19 mouse cellular contexts compared by ENCODE assay signal in the genomic region with DNA sequence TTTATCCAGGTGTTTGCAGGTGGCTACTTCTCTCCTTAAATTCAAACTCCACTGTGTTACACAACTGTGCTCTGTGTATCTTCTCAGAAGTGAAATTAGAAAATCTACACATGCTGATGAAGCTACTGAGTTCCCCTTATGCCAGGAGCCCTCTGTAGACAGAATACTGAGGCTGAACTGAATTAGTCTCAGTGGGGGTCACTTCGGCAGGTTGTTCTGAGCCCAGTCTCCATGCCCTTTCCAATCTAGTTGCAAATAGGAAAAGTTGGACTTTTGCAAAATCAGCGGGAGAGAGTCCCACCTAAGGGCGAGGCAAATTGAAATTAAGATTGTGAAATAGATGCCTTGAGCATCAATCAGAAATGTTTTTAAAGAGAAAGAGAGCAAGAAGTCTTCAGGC.
"Had no signal": no experiment of that assay in that cellular context is flagged by ENCODE, and none has a peak within 500 bp of the region (broad histone marks: within the 10 kb centered on the region; RNA-seq: fewer than 3 reads in every experiment).

No protein-coding gene starts in this region.

- DNase-seq: kidney, postnatal 25 days; layer of hippocampus, postnatal 36 days; liver, embryonic 13.5 days; lung, adult 2 months; lung, postnatal 14 days; lung, postnatal 4 days; retina, postnatal 1 day; right cerebral cortex, postnatal 25 days; spleen, adult 18-20 months; thymus, adult 18-20 months; thymus, postnatal 36 days had no signal

- ATAC-seq: midbrain, embryonic 15.5 days had no signal

- H3K4me3 ChIP-seq: layer of hippocampus, adult 2 months; left cerebral cortex, adult 2 months; liver, embryonic 13.5 days; midbrain, embryonic 12.5 days; midbrain, embryonic 15.5 days; neural tube, embryonic 12.5 days; neural tube, embryonic 15.5 days; stomach, embryonic 15.5 days had no signal

- H3K9me3 ChIP-seq: liver, embryonic 13.5 days; midbrain, embryonic 12.5 days; midbrain, embryonic 15.5 days; neural tube, embryonic 12.5 days; neural tube, embryonic 15.5 days; stomach, embryonic 15.5 days had no signal

- H3K9ac ChIP-seq: liver, embryonic 13.5 days; midbrain, embryonic 12.5 days; midbrain, embryonic 15.5 days; neural tube, embryonic 12.5 days; neural tube, embryonic 15.5 days; stomach, embryonic 15.5 days had no signal

- H3K27ac ChIP-seq: kidney, postnatal 0 days; layer of hippocampus, adult 2 months; left cerebral cortex, adult 2 months; liver, embryonic 13.5 days; midbrain, embryonic 12.5 days; midbrain, embryonic 15.5 days; neural tube, embryonic 12.5 days; neural tube, embryonic 15.5 days; stomach, embryonic 15.5 days had no signal

- H3K27me3 ChIP-seq: liver, embryonic 13.5 days; midbrain, embryonic 12.5 days; midbrain, embryonic 15.5 days; neural tube, embryonic 12.5 days; neural tube, embryonic 15.5 days; stomach, embryonic 15.5 days had no signal

- H3K36me3 ChIP-seq: liver, embryonic 13.5 days; midbrain, embryonic 12.5 days; midbrain, embryonic 15.5 days; neural tube, embryonic 12.5 days; neural tube, embryonic 15.5 days; stomach, embryonic 15.5 days had no signal

- H3K4me1 ChIP-seq: liver, embryonic 13.5 days; midbrain, embryonic 12.5 days; midbrain, embryonic 15.5 days; neural tube, embryonic 12.5 days; neural tube, embryonic 15.5 days; stomach, embryonic 15.5 days had no signal

- H3K4me2 ChIP-seq: liver, embryonic 13.5 days; midbrain, embryonic 12.5 days; midbrain, embryonic 15.5 days; neural tube, embryonic 12.5 days; neural tube, embryonic 15.5 days; stomach, embryonic 15.5 days had no signal
